Mouse (Mus musculus) midbrain, embryonic 10.5 days (tissue): ENCODE data around the gene Misp. TPM values are rescaled to one million over a fixed set of nuclear protein-coding genes. Genes with fewer than 3 reads are reported as not detected.

Experiments
- DNase-seq: peaks from one replicate; pipeline ENCODE4 v3.0.0-alpha.2; 2017; ENCODE audit warnings: low spot score
- H3K27ac ChIP-seq: fragments of 300-500 bp; sonication (generic); replicated peaks from 2 replicates; pipeline ENCODE4 v1.5.1; 2016; ENCODE audit warnings: mild to moderate bottlenecking
- H3K27me3 ChIP-seq: fragments of 300-500 bp; sonication (generic); 2 replicates; pipeline ENCODE4 v1.6.1; 2016; ENCODE audit warnings: low read depth, mild to moderate bottlenecking; ENCODE audit not compliant: poor library complexity, severe bottlenecking
- H3K36me3 ChIP-seq: fragments of 300-500 bp; sonication (generic); 2 replicates; pipeline ENCODE4 v1.6.1; 2016; ENCODE audit warnings: mild to moderate bottlenecking, moderate library complexity
- H3K4me1 ChIP-seq: fragments of 300-500 bp; sonication (generic); 2 replicates; pipeline ENCODE4 v1.6.1; 2016
- H3K4me3 ChIP-seq: fragments of 300-500 bp; sonication (generic); 2 replicates; pipeline ENCODE4 v1.5.1; 2016; ENCODE audit warnings: mild to moderate bottlenecking, moderate library complexity
- H3K9me3 ChIP-seq: fragments of 300-500 bp; sonication (generic); replicated peaks from 2 replicates; pipeline ENCODE4 v1.6.1; 2016; ENCODE audit warnings: mild to moderate bottlenecking
- WGBS: fragments of 180-500 bp; shearing (Covaris S2); methylation state at CpG from one replicate; pipeline ENCODE4 v1.1.7; 2016; 5-methylcytosine and 5-hydroxymethylcytosine counted together
- microRNA-seq: library from miRNA; unstranded; fragments of <30 nt; microRNA quantifications from one replicate; pipeline ENCODE4, GENCODE M21; 2017
- polyA plus RNA-seq: library from polyadenylated mRNA; unstranded; fragments of >200 nt; fragmentation: Nextera tagmentation; extraction: Ambion mirVana; gene quantifications from 2 replicates; pipeline ENCODE4 v1.2.1, GENCODE M21; 2016

The Misp gene
- polyA plus RNA-seq, 1 experiment from 2014 or later: 0.46 TPM

GRCm38 (mm10) chr10:79874290-79874862 is 53.6 kb downstream of the Misp start, which contains the start of the genes Prtn3 and Plppr3:
TSS of gene Prtn3 (plus strand) at chr10:79874476.
TSS of gene Plppr3 (minus strand) at chr10:79874634.
- peaks cover 34% of the 10 kb centered on the region for H3K36me3 ChIP-seq
- H3K4me3 ChIP-seq: peak within 1 kb of the TSS; percentile 82
- peak within 1 kb of the TSS; percentile 96 for H3K27ac ChIP-seq
- under 1% methylated on average over 57 of the region's 57 CpGs for WGBS
- peaks cover 52% of the 10 kb centered on the region for H3K4me1 ChIP-seq
- peaks cover 13% of the 10 kb centered on the region for H3K27me3 ChIP-seq
- no peaks in the 10 kb centered on the region for H3K9me3 ChIP-seq
- peak; percentile 87 for DNase-seq

- Histone ChIP-seq H3K27me3 (peaks cover 41% of the 10 kb centered on the region), H3K36me3 (peaks cover 8% of the 10 kb centered on the region; the same call in 1 of the 2 replicates), H3K4me3 (no peak overlapping the region), H3K9me3 (no peaks in the 10 kb centered on the region), H3K27ac (no peak overlapping the region), H3K4me1 (peaks cover 63% of the 10 kb centered on the region)
- 52% methylated on average over 1 of the region's 1 CpGs for WGBS
- DNase-seq: no peak
Measured at GRCm38 (mm10) chr10:79877174-79877573, 56.4 kb downstream of the Misp start.

DNA sequence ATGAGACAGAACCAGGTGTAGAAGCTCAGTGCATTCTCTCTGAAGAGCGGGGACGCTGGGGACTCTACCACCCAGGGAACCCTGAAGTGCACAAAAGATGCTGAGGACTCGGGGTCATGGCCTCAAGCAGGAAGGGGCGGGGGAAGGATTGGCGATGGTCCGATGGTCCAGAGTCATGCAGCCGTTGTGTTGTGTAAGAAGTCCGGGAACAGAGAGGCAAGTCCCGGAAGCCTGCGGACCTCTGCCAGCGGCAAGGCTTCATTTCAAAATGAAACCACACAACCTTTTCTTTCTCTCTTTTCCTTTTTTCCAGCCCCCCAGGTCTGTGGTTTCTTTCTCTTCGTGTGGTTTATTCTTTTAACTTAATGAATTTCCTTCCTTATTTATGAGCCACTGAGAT is 57.0 kb downstream of the Misp start:
- Histone ChIP-seq H3K36me3 (0 out of 2 replicates have a peak, but pooled peaks cover 2% of the 10 kb centered on the region), H3K9me3 (no peaks in the 10 kb centered on the region), H3K4me1 (peaks cover 63% of the 10 kb centered on the region), H3K27ac (no peak overlapping the region), H3K4me3 (no peak overlapping the region), H3K27me3 (peaks cover 46% of the 10 kb centered on the region)
- no peak for DNase-seq
- 52% methylated on average over 12 of the region's 12 CpGs for WGBS

DNA sequence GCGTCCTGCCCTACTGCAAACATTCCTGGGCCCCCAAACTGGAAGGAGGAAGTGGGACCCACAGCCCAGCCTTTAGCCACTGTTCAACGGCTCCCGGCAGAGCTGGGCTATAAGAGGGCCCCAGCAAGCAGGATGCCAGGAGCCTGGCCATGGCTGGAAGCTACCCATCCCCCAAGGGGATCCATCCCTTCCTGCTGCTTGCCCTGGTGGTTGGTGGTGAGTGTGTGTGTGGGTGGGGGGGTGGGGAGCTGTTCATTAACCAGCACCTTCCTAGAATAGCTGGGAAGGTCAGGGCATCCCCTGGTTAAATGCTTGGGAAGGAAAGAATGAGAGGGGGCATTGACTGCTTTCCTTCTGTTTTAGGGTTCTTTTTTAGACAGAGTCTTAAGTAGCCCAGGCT is 58.7 kb downstream of the Misp start:
- Histone ChIP-seq H3K27ac (0 out of 2 replicates have a peak overlapping the region, but pooled peaks have one; percentile 14), H3K36me3 (no peaks in the 10 kb centered on the region), H3K4me1 (peaks cover 56% of the 10 kb centered on the region), H3K4me3 (no peak overlapping the region), H3K9me3 (no peaks in the 10 kb centered on the region), H3K27me3 (peaks cover 64% of the 10 kb centered on the region)
- 54% methylated on average over 3 of the region's 3 CpGs for WGBS
- DNase-seq: no peak

Small RNAs within 50 kb of the gene (microRNA-seq; reads per million reads assigned to microRNA genes)
- not detected for gene Mir6910

Other genes with a start within 250 kb of the Misp start
- not detected in 2 replicates for gene Theg, start 233.7 kb upstream of the Misp start, polyA plus RNA-seq
- 0.06 and 0.11 TPM in 2 replicates for gene C2cd4c, start 207.0 kb upstream of the Misp start, polyA plus RNA-seq
- 18.5 and 20.1 TPM in 2 replicates for gene Shc2, start 183.1 kb upstream of the Misp start, polyA plus RNA-seq
- not detected in 2 replicates for gene Odf3l2, start 175.3 kb upstream of the Misp start, polyA plus RNA-seq
- 0.89 and 1.1 TPM in 2 replicates for gene Madcam1, start 156.4 kb upstream of the Misp start, polyA plus RNA-seq
- 68.3 and 74.9 TPM in 2 replicates for gene Tpgs1, start 151.6 kb upstream of the Misp start, polyA plus RNA-seq
- 223 and 270 TPM in 2 replicates for gene Cdc34, start 138.8 kb upstream of the Misp start, polyA plus RNA-seq
- 0.98 and 1.0 TPM in 2 replicates for gene Gzmm, start 132.0 kb upstream of the Misp start, polyA plus RNA-seq
- gene Bsg, start 116.5 kb upstream of the Misp start, polyA plus RNA-seq: 607 and 655 TPM in 2 replicates
- gene Hcn2, start 104.4 kb upstream of the Misp start, polyA plus RNA-seq: 0.05 TPM in 2 replicates
- 48.6 and 51.7 TPM in 2 replicates for gene Polrmt, start 74.4 kb upstream of the Misp start, polyA plus RNA-seq
- gene Fgf22, start 65.9 kb upstream of the Misp start, polyA plus RNA-seq: 0.27 and 0.42 TPM in 2 replicates
- 109 and 118 TPM in 2 replicates for gene Rnf126, start 54.0 kb upstream of the Misp start, polyA plus RNA-seq
- gene Fstl3, start 43.7 kb upstream of the Misp start, polyA plus RNA-seq: 1.1 and 1.8 TPM in 2 replicates
- 0.05 TPM in 1 of 2 replicates, not detected in the other for gene Prss57, start 30.0 kb upstream of the Misp start, polyA plus RNA-seq
- 130 and 153 TPM in 2 replicates for gene Palm, start 27.4 kb upstream of the Misp start, polyA plus RNA-seq
- gene Ptbp1, start 33.4 kb downstream of the Misp start, polyA plus RNA-seq: 296 and 334 TPM in 2 replicates
- gene Prtn3, start 53.5 kb downstream of the Misp start, polyA plus RNA-seq: 8.0 and 13.5 TPM in 2 replicates
- 110 and 169 TPM in 2 replicates for gene Plppr3, start 53.6 kb downstream of the Misp start, polyA plus RNA-seq
- 0.16 and 0.46 TPM in 2 replicates for gene Elane, start 65.3 kb downstream of the Misp start, polyA plus RNA-seq
- not detected in 2 replicates for gene Cfd, start 69.9 kb downstream of the Misp start, polyA plus RNA-seq
- 69.8 and 70.8 TPM in 2 replicates for gene Med16, start 87.9 kb downstream of the Misp start, polyA plus RNA-seq
- 2.0 and 5.5 TPM in 2 replicates for gene Gm26602, start 89.9 kb downstream of the Misp start, polyA plus RNA-seq
- gene Kiss1r, start 96.0 kb downstream of the Misp start, polyA plus RNA-seq: 1.0 and 1.2 TPM in 2 replicates
- gene R3hdm4, start 100.2 kb downstream of the Misp start, polyA plus RNA-seq: 126 and 154 TPM in 2 replicates
- 12.5 and 13.4 TPM in 2 replicates for gene Arid3a, start 106.1 kb downstream of the Misp start, polyA plus RNA-seq
- gene Wdr18, start 139.2 kb downstream of the Misp start, polyA plus RNA-seq: 136 and 155 TPM in 2 replicates
- gene Grin3b, start 149.7 kb downstream of the Misp start, polyA plus RNA-seq: 0.25 and 0.30 TPM in 2 replicates
- 11.0 TPM in 2 replicates for gene Tmem259, start 163.3 kb downstream of the Misp start, polyA plus RNA-seq
- 198 and 199 TPM in 2 replicates for gene Cnn2, start 167.6 kb downstream of the Misp start, polyA plus RNA-seq
- 3.2 and 4.8 TPM in 2 replicates for gene Abca7, start 175.5 kb downstream of the Misp start, polyA plus RNA-seq
- gene Arhgap45, start 195.7 kb downstream of the Misp start, polyA plus RNA-seq: 7.9 and 8.0 TPM in 2 replicates
- gene Polr2e, start 218.8 kb downstream of the Misp start, polyA plus RNA-seq: 233 and 276 TPM in 2 replicates
- 702 and 747 TPM in 2 replicates for gene Gpx4, start 226.2 kb downstream of the Misp start, polyA plus RNA-seq